Mouse (Mus musculus) forebrain, embryonic 16.5 days (tissue): Measurements from ENCODE around the gene Eef1b2. TPM values are rescaled to one million over a fixed set of nuclear protein-coding genes. Genes with fewer than 3 reads are reported as not detected.

Source experiments
- ATAC-seq: fragments of 200-750 bp; cut with Nextera tagmentation; 2 replicates; pipeline ENCODE4 v1.8.0; 2017; ENCODE audit warnings: mild to moderate bottlenecking, moderate library complexity
- H3K27ac ChIP-seq: fragments of 300-500 bp; sonication (generic); 2 replicates; pipeline ENCODE4 v1.5.1; 2014; ENCODE audit warnings: low read length, control low read depth
- H3K27me3 ChIP-seq: fragments of 300-500 bp; sonication (generic); replicated peaks from 2 replicates; pipeline ENCODE4 v1.6.1; 2014; ENCODE audit warnings: low read length; ENCODE audit not compliant: control insufficient read depth, insufficient read depth
- H3K36me3 ChIP-seq: fragments of 300-500 bp; sonication (generic); 2 replicates; pipeline ENCODE4 v1.6.1; 2014; ENCODE audit not compliant: control insufficient read depth, insufficient read depth
- H3K4me1 ChIP-seq: fragments of 300-500 bp; sonication (generic); replicated peaks from 2 replicates; pipeline ENCODE4 v1.6.1; 2014; ENCODE audit warnings: low read length; ENCODE audit not compliant: control insufficient read depth, insufficient read depth
- H3K4me2 ChIP-seq: fragments of 300-500 bp; sonication (generic); 2 replicates; pipeline ENCODE4 v1.6.1; 2014; ENCODE audit warnings: mild to moderate bottlenecking, low read length, control low read depth
- H3K4me3 ChIP-seq: fragments of 300-500 bp; sonication (generic); replicated peaks from 2 replicates; pipeline ENCODE4 v1.5.1; 2014; ENCODE audit warnings: mild to moderate bottlenecking, low read length, control low read depth
- H3K9ac ChIP-seq: fragments of 300-500 bp; sonication (generic); replicated peaks from 2 replicates; pipeline ENCODE4 v1.6.1; 2014; ENCODE audit warnings: low read depth, low read length, control low read depth
- H3K9me3 ChIP-seq: fragments of 300-500 bp; sonication (generic); 2 replicates; pipeline ENCODE4 v1.6.1; 2016; ENCODE audit warnings: low read length; ENCODE audit not compliant: control insufficient read depth
- WGBS: fragments of 180-500 bp; shearing (Covaris S2); extraction: QIAGEN DNeasy Blood & Tissue Kit; methylation state at CpG from one replicate; pipeline ENCODE4 v1.1.7; 2014; 5-methylcytosine and 5-hydroxymethylcytosine counted together
- microRNA-seq: library from miRNA; unstranded; fragments of <30 nt; microRNA quantifications from one replicate; pipeline ENCODE4, GENCODE M21; 2017
- polyA plus RNA-seq: library from polyadenylated mRNA; unstranded; fragments of >200 nt; fragmentation: Nextera tagmentation; extraction: Ambion mirVana; gene quantifications from 2 replicates; pipeline ENCODE4 v1.2.1, GENCODE M21; 2015

Gene Eef1b2
- polyA plus RNA-seq, 1 experiment from 2014 or later: 472 TPM

DNA sequence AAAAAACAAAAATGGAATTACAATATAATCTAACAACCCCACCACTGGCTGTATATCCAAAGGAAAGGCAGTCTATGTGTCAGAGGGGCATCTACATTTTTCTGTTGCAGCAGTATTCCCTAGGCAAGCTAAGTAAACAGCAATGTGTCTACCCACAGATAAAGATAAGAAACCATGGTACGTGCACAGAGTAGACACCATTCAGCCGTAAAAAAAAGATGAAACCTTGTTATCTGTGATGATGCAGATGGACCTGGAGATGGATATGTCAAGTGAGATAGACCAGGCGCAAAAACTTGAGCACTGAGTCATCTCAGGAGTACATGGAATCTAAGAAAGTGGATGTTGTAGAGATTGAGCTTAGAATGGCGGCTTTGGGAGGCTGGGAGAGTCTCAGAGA, 48.4 kb downstream of the Eef1b2 start:
- Histone ChIP-seq H3K27me3 (no peaks in the 10 kb centered on the region), H3K9ac (no peak overlapping the region), H3K4me1 (no peaks in the 10 kb centered on the region), H3K4me3 (no peak overlapping the region), H3K36me3 (no peaks in the 10 kb centered on the region), H3K9me3 (no peaks in the 10 kb centered on the region), H3K27ac (no peak overlapping the region), H3K4me2 (no peak overlapping the region)
- 89% methylated on average over 4 of the region's 4 CpGs for WGBS
- no peak for ATAC-seq

- H3K4me1 ChIP-seq: no peaks in the 10 kb centered on the region
- WGBS: 12% methylated on average over 7 of the region's 7 CpGs
- no peak for ATAC-seq
- no peak overlapping the region for H3K4me3 ChIP-seq
- H3K36me3 ChIP-seq: no peaks in the 10 kb centered on the region
- no peak overlapping the region for H3K4me2 ChIP-seq
- H3K9me3 ChIP-seq: no peaks in the 10 kb centered on the region
- H3K27me3 ChIP-seq: no peaks in the 10 kb centered on the region
- no peak overlapping the region for H3K27ac ChIP-seq
- no peak overlapping the region for H3K9ac ChIP-seq
These were observed 49.3 kb downstream of the Eef1b2 start for GRCm38 (mm10) chr1:63225890-63226289.

DNA sequence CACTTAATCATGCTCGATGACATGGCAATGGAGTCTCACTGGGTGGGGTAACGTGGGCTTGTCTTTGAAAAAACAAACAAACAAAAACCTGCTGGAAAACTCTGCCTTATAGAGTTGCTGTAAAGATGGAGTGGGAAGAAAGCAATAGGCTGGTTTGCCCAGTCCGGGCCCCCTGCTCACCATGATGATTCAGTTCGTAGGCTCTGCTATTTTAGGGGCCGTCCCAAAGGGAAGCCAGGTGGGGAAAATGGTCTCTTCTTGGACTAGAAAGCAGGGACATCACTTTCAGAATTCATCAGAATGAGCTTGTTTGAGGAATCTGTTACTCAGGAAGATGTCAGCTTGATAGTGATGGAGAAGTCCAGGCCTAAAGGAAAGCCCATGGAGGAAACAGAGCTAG, 50.6 kb downstream of the Eef1b2 start:
- no peaks in the 10 kb centered on the region for H3K9me3 ChIP-seq
- H3K4me2 ChIP-seq: no peak overlapping the region
- H3K27ac ChIP-seq: no peak overlapping the region
- no peak for ATAC-seq
- no peaks in the 10 kb centered on the region for H3K36me3 ChIP-seq
- no peak overlapping the region for H3K4me3 ChIP-seq
- 86% methylated on average over 5 of the region's 5 CpGs for WGBS
- no peaks in the 10 kb centered on the region for H3K4me1 ChIP-seq
- H3K9ac ChIP-seq: no peak overlapping the region
- no peaks in the 10 kb centered on the region for H3K27me3 ChIP-seq

Small RNAs within 50 kb of the gene (microRNA-seq; reads per million reads assigned to microRNA genes)
- gene Gm24557: not detected
- gene Gm27512: not detected

Other genes with a start within 250 kb of the Eef1b2 start
- 9.0 and 10.5 TPM in 2 replicates for gene Ino80d, start 62.2 kb upstream of the Eef1b2 start, polyA plus RNA-seq
- 125 and 128 TPM in 2 replicates for gene Ndufs1, start within 50 bp of the Eef1b2 start, polyA plus RNA-seq
- 0.36 and 0.56 TPM in 2 replicates for gene Gpr1, start 37.7 kb downstream of the Eef1b2 start, polyA plus RNA-seq
- 24.4 and 29.0 TPM in 2 replicates for gene Zdbf2, start 96.4 kb downstream of the Eef1b2 start, polyA plus RNA-seq